Mouse (Mus musculus): ENCODE data around the gene Ifit1.
"Not testable (repeated sequence)": the region's sequence is repeated elsewhere in the genome, so short reads cannot be mapped to it uniquely, and the experiment has no call there.

The Ifit1 gene

GRCm38 (mm10) chr19:34640623-34641022 is at the start of gene Ifit1, which contains the start of gene Ifit1bl2:
Ifit1 (plus strand) TSS chr19:34640871.
Ifit1bl2 (minus strand) TSS chr19:34640743.
- DNase-seq (ENCODE audit: low spot score in 2 of 2) = no peak

GRCm38 (mm10) chr19:34593456-34593855 is 47.2 kb upstream of the Ifit1 start:
- DNase-seq (ENCODE audit: low spot score in 2 of 2) = no peak

DNA sequence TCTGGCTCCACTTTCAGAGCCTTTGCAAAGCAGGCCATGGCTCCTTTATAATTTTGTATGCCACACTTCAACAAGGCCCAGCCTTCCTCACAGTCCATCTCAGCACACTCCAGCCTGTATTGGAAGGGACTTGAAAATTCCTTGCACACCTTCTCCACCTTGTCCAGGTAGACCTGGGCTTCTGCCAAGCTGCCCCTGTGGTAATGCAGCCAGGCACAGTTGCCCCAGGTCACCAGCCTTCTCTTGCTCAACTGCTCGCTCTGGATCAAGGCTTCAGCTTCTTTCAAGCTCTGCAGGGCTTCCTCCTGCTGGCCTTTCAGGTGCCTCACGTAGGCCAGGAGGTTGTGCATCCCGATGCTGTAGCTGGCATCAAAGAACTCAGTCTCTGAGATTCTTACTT is 46.1 kb upstream of the Ifit1 start:
- DNase-seq (ENCODE audit: low spot score in 2 of 2) = not testable (repeated sequence)

GRCm38 (mm10) chr19:34596811-34597210 is 43.9 kb upstream of the Ifit1 start:
- DNase-seq (ENCODE audit: low spot score in 2 of 2) = no peak

DNA sequence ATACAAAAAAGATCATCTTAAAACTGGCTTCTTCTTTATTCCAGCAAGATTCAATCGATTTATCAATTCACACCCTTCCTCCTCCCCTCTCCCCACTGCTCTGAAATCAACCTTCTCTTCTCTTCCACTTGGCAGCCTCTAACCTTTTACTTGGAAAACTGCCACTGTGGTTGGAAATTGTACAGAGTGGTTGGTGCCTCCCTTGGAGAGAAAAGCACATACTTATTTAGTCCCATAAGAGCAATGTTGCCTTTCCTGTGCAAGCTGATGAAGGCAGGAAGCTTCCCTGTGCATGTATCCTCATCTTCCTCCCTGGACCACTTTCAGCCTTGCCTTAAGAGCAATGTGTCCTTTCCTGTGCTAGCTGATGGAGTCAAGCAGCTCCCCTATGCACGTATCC is 42.3 kb upstream of the Ifit1 start:
- DNase-seq (ENCODE audit: low spot score in 2 of 2) = no peak

GRCm38 (mm10) chr19:34599250-34599649 is 41.4 kb upstream of the Ifit1 start:
- not testable (repeated sequence) for DNase-seq (ENCODE audit: low spot score in 2 of 2)

GRCm38 (mm10) chr19:34601888-34602287 is 38.8 kb upstream of the Ifit1 start, which contains the start of gene Ifit1bl1:
Ifit1bl1 (minus strand) TSS chr19:34601956.
- DNase-seq (ENCODE audit: low spot score in 2 of 2) = not testable (repeated sequence)

- no peak for DNase-seq (ENCODE audit: low spot score in 2 of 2)
These were observed 35.2 kb upstream of the Ifit1 start for GRCm38 (mm10) chr19:34605472-34605871.

DNA sequence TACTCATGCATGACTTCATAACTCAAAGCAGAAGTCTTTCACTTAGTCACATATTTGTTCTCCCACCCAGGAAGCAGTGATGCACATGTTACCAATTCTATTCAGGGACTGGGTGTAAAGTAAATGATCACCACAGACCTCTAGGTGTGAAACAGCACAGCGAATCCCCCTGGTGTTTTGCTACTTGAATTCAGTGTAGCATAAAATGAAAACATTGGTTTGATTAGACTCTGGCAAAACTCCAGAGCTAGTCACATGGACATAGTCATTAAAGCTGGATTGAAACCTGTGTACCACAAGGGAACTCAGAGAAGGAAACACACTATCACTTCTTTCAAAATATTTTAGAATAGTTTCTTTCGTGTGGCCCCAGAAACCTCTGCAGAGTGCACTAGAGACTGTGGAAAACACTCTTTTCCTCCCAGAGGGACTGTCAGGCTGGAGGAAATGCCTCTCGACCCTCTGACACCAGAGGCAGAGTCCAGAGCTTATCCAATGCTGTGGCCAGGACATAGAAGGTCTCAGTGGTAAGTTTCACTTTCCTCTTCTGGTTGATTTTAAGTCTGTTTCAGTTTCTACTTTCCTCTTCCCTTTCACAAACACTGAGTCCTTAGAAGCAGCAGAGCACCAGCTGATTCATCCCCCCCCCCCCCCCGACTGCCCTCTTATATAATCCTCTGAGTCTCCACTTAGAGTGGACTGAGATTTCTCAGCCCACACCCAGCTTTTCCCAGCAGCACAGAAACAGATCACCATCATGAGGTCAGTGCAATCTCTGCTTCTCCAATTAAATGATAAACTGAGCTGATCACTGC is 33.2 kb upstream of the Ifit1 start, which contains the start of gene Ifit3b:
TSS of gene Ifit3b (plus strand) at position 734 of the 815 bp plus-strand sequence.
- DNase-seq (ENCODE audit: low spot score in 2 of 2) = not testable (repeated sequence)

- not testable (repeated sequence) for DNase-seq (ENCODE audit: low spot score in 2 of 2)
These were observed 30.6 kb upstream of the Ifit1 start for GRCm38 (mm10) chr19:34610118-34610517.

DNA sequence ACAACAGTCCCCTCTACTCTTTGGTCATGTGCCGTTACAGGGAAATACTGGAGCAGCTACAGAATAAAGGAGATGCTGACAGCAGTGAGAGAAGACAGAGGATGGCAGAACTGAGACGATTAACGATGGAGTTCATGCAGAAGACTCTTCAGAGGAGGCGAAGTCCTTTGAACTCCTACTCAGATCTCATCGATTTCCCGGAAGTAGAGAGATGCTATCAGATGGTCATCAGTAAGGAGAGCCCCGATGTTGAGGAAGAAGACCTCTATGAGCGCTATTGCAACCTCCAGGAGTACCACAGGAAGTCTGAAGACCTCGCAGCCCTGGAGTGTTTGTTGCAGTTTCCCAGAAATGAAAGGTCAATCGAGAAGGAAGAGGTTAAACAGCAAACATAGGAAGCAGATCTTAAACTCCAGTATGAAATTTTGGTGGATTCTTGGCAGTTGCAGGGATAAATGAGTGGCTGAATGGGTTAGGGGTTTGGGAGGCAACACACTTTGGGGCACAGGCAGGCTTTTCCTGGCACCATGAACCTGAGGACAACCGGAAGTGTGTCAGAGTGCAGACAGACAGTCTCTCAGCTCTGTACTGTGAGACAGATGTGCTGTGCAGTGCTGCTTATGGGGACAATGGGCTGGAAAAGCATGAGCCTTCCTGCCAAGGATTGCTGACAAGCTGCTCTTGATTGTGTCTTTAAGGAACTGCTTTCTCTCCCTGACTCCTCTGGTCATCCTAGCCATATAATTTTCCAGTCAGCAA is 28.2 kb upstream of the Ifit1 start:
- not testable (repeated sequence) for DNase-seq (ENCODE audit: low spot score in 2 of 2)

- no peak for DNase-seq (ENCODE audit: low spot score in 2 of 2)
These were observed 19.8 kb upstream of the Ifit1 start for GRCm38 (mm10) chr19:34620871-34621270.

GRCm38 (mm10) chr19:34623781-34624180 is 16.9 kb upstream of the Ifit1 start:
- no peak for DNase-seq (ENCODE audit: low spot score in 2 of 2)

GRCm38 (mm10) chr19:34624663-34625062 is 16.0 kb upstream of the Ifit1 start:
- DNase-seq (ENCODE audit: low spot score in 2 of 2) = no peak

DNA sequence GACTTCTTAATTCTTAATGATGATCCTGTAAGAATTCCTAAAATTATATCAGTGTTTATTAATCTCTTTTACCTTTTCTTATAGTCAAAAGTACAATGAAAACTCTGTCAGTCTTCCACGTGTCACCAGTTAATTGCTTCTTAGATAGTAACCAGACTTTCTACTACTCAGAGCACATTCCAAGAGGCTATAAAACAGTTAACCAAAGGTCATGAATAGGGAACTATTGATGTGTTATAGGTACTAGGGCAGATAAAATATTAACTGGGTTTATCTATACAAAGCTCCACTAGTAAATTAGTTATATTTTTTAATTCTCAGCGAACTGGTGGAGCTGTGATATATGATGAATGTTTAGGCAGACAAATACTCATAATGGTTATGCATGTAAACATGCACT is 13.2 kb upstream of the Ifit1 start:
- DNase-seq (ENCODE audit: low spot score in 2 of 2) = no peak

DNA sequence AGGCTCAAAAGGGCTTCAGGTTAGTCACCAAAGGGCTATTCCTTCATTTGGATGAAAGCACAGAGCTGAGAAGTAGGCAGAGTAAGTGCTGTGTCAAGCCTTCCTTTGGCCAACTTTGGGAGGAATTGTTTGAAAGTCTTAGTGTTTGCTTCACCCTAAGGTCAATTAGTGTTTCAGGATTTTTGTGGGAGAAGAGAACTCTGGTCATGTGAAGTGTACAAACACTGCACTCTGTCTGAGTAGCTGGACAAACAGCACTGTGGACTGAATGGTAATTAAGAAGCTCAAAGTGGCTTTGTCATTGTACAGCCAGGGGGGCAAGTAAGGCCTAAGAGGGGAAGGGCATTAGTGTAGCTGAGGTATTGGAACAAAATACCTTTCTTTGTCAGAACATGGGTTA is 9.2 kb upstream of the Ifit1 start:
- DNase-seq (ENCODE audit: low spot score in 2 of 2) = no peak

DNA sequence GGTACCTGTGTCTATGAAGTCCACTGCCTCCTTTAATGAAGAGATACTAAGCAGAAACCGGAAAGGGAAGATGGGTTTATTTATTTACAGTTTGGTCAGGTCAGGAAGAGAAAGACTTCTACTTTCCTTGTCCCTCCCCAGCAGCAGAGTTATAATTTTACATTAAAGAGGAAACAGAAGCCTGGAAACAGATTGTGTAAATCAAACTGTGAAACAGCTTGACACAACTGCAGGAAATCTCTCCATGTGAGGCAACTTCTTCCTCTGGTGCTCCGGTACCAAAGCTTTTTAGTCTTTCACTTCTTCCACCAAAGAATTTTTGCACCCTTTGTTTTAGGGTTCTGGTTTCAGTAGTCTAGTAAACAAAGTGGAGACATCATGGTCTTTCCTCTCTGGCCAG is 7.2 kb upstream of the Ifit1 start:
- DNase-seq (ENCODE audit: low spot score in 2 of 2) = no peak

GRCm38 (mm10) chr19:34636933-34637557 is 3.6 kb upstream of the Ifit1 start:
- peak; percentile 45 to 51 for DNase-seq (ENCODE audit: low spot score in 2 of 2)

GRCm38 (mm10) chr19:34642616-34643015 is 1.9 kb downstream of the Ifit1 start:
- no peak for DNase-seq (ENCODE audit: low spot score in 2 of 2)

GRCm38 (mm10) chr19:34647630-34648029 is 7.0 kb downstream of the Ifit1 start:
- DNase-seq (ENCODE audit: low spot score in 2 of 2) = not testable (repeated sequence)

DNA sequence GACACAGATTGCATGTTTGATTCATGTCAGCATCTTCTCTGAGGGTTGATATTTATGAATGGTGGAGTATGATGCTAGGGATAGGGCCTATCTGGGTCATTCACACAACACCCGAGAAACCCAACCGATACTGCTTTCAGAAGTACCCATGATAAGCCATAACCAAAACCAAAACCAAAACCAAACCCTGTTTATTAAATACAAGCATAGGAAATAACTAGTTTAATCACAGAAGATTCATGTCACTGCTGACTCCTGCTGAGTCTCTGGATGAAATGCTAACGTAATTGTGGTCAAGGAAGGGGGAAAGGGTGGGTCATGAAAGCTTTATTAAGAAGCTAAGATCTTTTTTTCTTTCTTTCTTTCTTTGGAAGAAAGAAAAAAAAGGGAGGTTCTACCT is 9.6 kb downstream of the Ifit1 start:
- no peak for DNase-seq (ENCODE audit: low spot score in 2 of 2)

DNA sequence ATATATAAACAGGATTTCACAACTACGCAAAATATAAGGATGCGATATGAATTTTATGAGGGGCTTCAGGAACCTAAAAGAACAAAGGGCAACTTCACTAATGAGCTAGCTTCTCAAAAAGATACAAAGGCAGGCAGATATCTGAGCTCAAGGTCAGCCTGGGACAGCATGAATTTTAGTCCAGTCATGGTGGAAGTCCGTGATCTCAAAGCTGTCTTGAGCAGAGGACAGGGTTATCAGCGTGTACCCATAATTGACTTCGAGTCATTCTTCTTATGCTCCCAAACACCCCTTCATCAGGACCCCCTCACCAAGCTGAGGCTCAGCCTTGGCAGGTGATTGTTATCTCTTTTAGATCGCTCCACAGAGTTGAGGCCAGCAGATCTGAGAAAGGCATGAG is 10.3 kb downstream of the Ifit1 start:
- no peak for DNase-seq (ENCODE audit: low spot score in 2 of 2)
